Mouse (Mus musculus): ENCODE data around the gene Tbc1d24. TPM values are rescaled to one million over a fixed set of nuclear protein-coding genes. Genes with fewer than 3 reads are reported as not detected.

Tbc1d24 gene
- polyA plus RNA-seq, 2 experiments = 5.4 to 14.1 TPM

DNA sequence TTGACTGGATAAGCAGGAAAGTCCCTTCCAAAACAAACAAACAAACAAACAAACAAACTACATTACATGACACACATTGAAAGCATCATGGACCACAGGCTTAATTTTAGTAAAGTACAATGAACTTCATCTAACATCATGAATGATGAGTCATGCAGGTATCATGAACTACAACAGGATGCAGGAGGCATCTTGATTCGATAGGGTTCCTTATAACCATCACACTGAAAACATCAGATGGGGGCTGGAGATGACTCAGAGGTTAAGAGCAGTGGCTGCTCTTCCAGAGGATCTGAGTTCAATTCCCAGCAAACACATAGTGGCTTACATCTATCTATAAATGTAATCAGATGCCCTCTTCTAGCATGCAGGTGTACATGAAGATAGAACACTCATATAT, 77.8 kb downstream of the Tbc1d24 start:
- 73% methylated on average over 1 of the region's 1 CpGs for WGBS (ENCODE audit: insufficient replicate concordance)
- TF ChIP-seq CTCF (IDR thresholded peaks at IDR 0.05; ENCODE audit: low read depth) = no peak
- TF ChIP-seq EP300 (IDR thresholded peaks at IDR 0.05; ENCODE audit: low read depth) = no peak
- H3K9me3 ChIP-seq (ENCODE audit: control insufficient read depth, low read length) = no peaks in the 10 kb centered on the region

DNA sequence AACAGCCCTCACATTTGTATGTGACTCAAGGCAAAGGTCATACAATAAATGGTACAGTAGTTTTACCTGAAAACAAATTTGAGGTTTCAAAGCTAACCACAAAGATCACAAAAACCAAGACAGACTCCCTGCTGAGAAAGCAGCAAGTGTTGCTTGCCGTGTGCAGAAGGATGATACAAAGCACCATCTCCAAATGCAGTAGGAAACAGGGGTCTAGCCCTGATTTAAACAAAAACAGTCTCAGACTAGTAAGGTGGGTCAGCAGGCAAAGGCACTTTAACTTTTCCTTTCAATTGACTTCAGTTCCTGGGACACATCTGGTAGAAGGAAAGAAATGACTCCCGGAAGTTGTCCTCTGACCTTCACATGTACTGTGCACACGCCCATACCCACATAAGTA, 78.6 kb downstream of the Tbc1d24 start:
- WGBS (ENCODE audit: insufficient replicate concordance) = 78% methylated on average over 3 of the region's 3 CpGs
- Histone ChIP-seq H3K9ac (replicated peaks) (no peak overlapping the region), H3K27ac (no peak overlapping the region), H3K36me3 (replicated peaks; ENCODE audit: control insufficient read depth, insufficient read depth, low read depth) (no peaks in the 10 kb centered on the region), H3K4me2 (ENCODE audit: low read depth) (no peak overlapping the region), H3K4me3 (ENCODE audit: insufficient read depth in 1 of 2, low read depth in 2 of 2, low read length in 2 of 2) (no peak overlapping the region), H3K9me3 (ENCODE audit: control insufficient read depth, low read length) (no peaks in the 10 kb centered on the region), H3K27me3 (ENCODE audit: control insufficient read depth, insufficient read depth, low read length) (no peaks in the 10 kb centered on the region), H3K4me1 (replicated peaks; ENCODE audit: control insufficient read depth in 2 of 2, insufficient read depth in 2 of 2, low read length in 1 of 2) (no peaks in the 10 kb centered on the region)
- TF ChIP-seq EP300 (IDR thresholded peaks at IDR 0.05; ENCODE audit: low read depth) (no peak), CTCF (IDR thresholded peaks at IDR 0.05; ENCODE audit: low read depth) (no peak)
- DNase-seq (ENCODE audit: low read depth in 3 of 3, low spot score in 3 of 3) = no peak
- ATAC-seq (ENCODE audit: insufficient read depth) = no peak

More for the DNA sequence above, 77.8 kb downstream of the Tbc1d24 start:
- ATAC-seq (ENCODE audit: insufficient read depth) = no peak
- Histone ChIP-seq H3K27me3 (ENCODE audit: control insufficient read depth, insufficient read depth, low read length) (no peaks in the 10 kb centered on the region), H3K9ac (replicated peaks) (no peak overlapping the region), H3K4me2 (ENCODE audit: low read depth) (no peak overlapping the region), H3K27ac (no peak overlapping the region), H3K4me3 (ENCODE audit: insufficient read depth in 1 of 2, low read depth in 2 of 2, low read length in 2 of 2) (no peak overlapping the region), H3K4me1 (replicated peaks; ENCODE audit: control insufficient read depth in 2 of 2, insufficient read depth in 2 of 2, low read length in 1 of 2) (no peaks in the 10 kb centered on the region; a peak in 1 of 4 replicates), H3K36me3 (replicated peaks; ENCODE audit: control insufficient read depth, insufficient read depth, low read depth) (no peaks in the 10 kb centered on the region)
- DNase-seq (ENCODE audit: low read depth in 3 of 3, low spot score in 3 of 3) = no peak

Small RNA genes lying within 50 kb of the gene (microRNA-seq; reads per million reads assigned to microRNA genes)
- gene Mir5134 = 2.5 reads per million
- not detected for gene Mir6965

Other genes starting within 250 kb of the Tbc1d24 start
- 0.07 and 0.13 TPM in 2 replicates for gene Prss30, start 225.0 kb downstream of the Tbc1d24 start, polyA plus RNA-seq (2012; rRNA removed)
- gene Prss30, start 225.0 kb downstream of the Tbc1d24 start, polyA plus RNA-seq (2014; fragmentation: Nextera tagmentation; extraction: Ambion mirVana) = 0.06 TPM in 1 of 2 replicates, not detected in the other
- not detected in 2 replicates for gene Prss22, start 207.5 kb downstream of the Tbc1d24 start, polyA plus RNA-seq (2012; rRNA removed)
- gene Prss22, start 207.5 kb downstream of the Tbc1d24 start, polyA plus RNA-seq (2014; fragmentation: Nextera tagmentation; extraction: Ambion mirVana) = not detected in 2 replicates
- gene Prss27, start 167.4 kb downstream of the Tbc1d24 start, polyA plus RNA-seq (2012; rRNA removed) = not detected in 2 replicates
- gene Prss27, start 167.4 kb downstream of the Tbc1d24 start, polyA plus RNA-seq (2014; fragmentation: Nextera tagmentation; extraction: Ambion mirVana) = not detected in 2 replicates
- gene Kctd5, start 132.1 kb downstream of the Tbc1d24 start, polyA plus RNA-seq (2012; rRNA removed) = 9.3 and 10.0 TPM in 2 replicates
- gene Kctd5, start 132.1 kb downstream of the Tbc1d24 start, polyA plus RNA-seq (2014; fragmentation: Nextera tagmentation; extraction: Ambion mirVana) = 10.9 and 11.3 TPM in 2 replicates
- 8.5 and 9.7 TPM in 2 replicates for gene Pdpk1, start 54.6 kb downstream of the Tbc1d24 start, polyA plus RNA-seq (2012; rRNA removed)
- gene Pdpk1, start 54.6 kb downstream of the Tbc1d24 start, polyA plus RNA-seq (2014; fragmentation: Nextera tagmentation; extraction: Ambion mirVana) = 24.5 and 25.5 TPM in 2 replicates
- 11.6 and 12.7 TPM in 2 replicates for gene Amdhd2, start 41.8 kb downstream of the Tbc1d24 start, polyA plus RNA-seq (2012; rRNA removed)
- gene Amdhd2, start 41.8 kb downstream of the Tbc1d24 start, polyA plus RNA-seq (2014; fragmentation: Nextera tagmentation; extraction: Ambion mirVana) = 17.6 and 21.7 TPM in 2 replicates
- 236 and 271 TPM in 2 replicates for gene Atp6v0c, start 35.9 kb downstream of the Tbc1d24 start, polyA plus RNA-seq (2012; rRNA removed)
- gene Atp6v0c, start 35.9 kb downstream of the Tbc1d24 start, polyA plus RNA-seq (2014; fragmentation: Nextera tagmentation; extraction: Ambion mirVana) = 326 and 346 TPM in 2 replicates
- 0.59 and 0.64 TPM in 2 replicates for gene Ntn3, start 4.0 kb upstream of the Tbc1d24 start, polyA plus RNA-seq (2012; rRNA removed)
- 0.45 and 0.69 TPM in 2 replicates for gene Ntn3, start 4.0 kb upstream of the Tbc1d24 start, polyA plus RNA-seq (2014; fragmentation: Nextera tagmentation; extraction: Ambion mirVana)
- gene Tedc2, start 15.3 kb upstream of the Tbc1d24 start, polyA plus RNA-seq (2012; rRNA removed) = 18.3 and 21.1 TPM in 2 replicates
- 7.7 and 7.9 TPM in 2 replicates for gene Tedc2, start 15.3 kb upstream of the Tbc1d24 start, polyA plus RNA-seq (2014; fragmentation: Nextera tagmentation; extraction: Ambion mirVana)
- gene Ccnf, start 45.9 kb upstream of the Tbc1d24 start, polyA plus RNA-seq (2012; rRNA removed) = 34.0 and 36.9 TPM in 2 replicates
- gene Ccnf, start 45.9 kb upstream of the Tbc1d24 start, polyA plus RNA-seq (2014; fragmentation: Nextera tagmentation; extraction: Ambion mirVana) = 69.5 and 71.7 TPM in 2 replicates
- gene Abca17, start 145.5 kb upstream of the Tbc1d24 start, polyA plus RNA-seq (2012; rRNA removed) = 0.04 TPM in 1 of 2 replicates, not detected in the other
- gene Abca17, start 145.5 kb upstream of the Tbc1d24 start, polyA plus RNA-seq (2014; fragmentation: Nextera tagmentation; extraction: Ambion mirVana) = not detected in 2 replicates
- 14.4 and 14.8 TPM in 2 replicates for gene Abca3, start 146.4 kb upstream of the Tbc1d24 start, polyA plus RNA-seq (2012; rRNA removed)
- gene Abca3, start 146.4 kb upstream of the Tbc1d24 start, polyA plus RNA-seq (2014; fragmentation: Nextera tagmentation; extraction: Ambion mirVana) = 12.5 and 14.4 TPM in 2 replicates
- 91.5 and 114 TPM in 2 replicates for gene Rnps1, start 209.0 kb upstream of the Tbc1d24 start, polyA plus RNA-seq (2012; rRNA removed)
- 90.6 and 96.3 TPM in 2 replicates for gene Rnps1, start 209.0 kb upstream of the Tbc1d24 start, polyA plus RNA-seq (2014; fragmentation: Nextera tagmentation; extraction: Ambion mirVana)
- 42.3 and 48.3 TPM in 2 replicates for gene Eci1, start 221.1 kb upstream of the Tbc1d24 start, polyA plus RNA-seq (2012; rRNA removed)
- 56.4 and 64.7 TPM in 2 replicates for gene Eci1, start 221.1 kb upstream of the Tbc1d24 start, polyA plus RNA-seq (2014; fragmentation: Nextera tagmentation; extraction: Ambion mirVana)
- 2.1 and 2.3 TPM in 2 replicates for gene Dnase1l2, start 237.5 kb upstream of the Tbc1d24 start, polyA plus RNA-seq (2012; rRNA removed)
- 0.14 and 0.46 TPM in 2 replicates for gene Dnase1l2, start 237.5 kb upstream of the Tbc1d24 start, polyA plus RNA-seq (2014; fragmentation: Nextera tagmentation; extraction: Ambion mirVana)

Measured in liver, embryonic 14.5 days (tissue).